31 mouse cellular contexts compared by ENCODE assay signal in the genomic region with DNA sequence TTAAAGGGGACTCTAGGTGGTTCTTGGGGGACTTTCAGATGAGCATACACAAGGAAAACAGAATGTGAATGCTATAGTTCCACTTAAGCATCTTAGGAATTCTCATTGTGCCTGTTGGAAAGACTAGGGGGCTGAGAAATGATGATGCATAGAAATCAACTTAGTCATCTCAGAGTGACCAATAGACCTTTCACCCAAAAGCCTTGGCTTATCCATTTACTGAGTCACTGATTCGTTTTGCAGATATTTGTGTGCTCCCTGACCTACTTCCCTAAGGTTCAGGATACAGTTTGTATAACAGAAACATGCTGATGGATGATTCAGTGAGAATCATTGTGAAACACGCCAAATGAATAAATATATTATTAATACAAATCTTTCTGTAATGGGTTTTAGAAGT. TPM values are rescaled to one million over a fixed set of nuclear protein-coding genes. Genes with fewer than 3 reads are reported as not detected.
A peak's percentile ranks its signal among the peaks of the same experiment; 100 is the strongest.
DNase-seq lines count a peak whose midpoint lies in the region.
"Had no signal": no experiment of that assay in that cellular context is flagged by ENCODE, and none has a peak within 500 bp of the region (broad histone marks: within the 10 kb centered on the region; RNA-seq: fewer than 3 reads in every experiment).

No protein-coding gene starts in this region.

- peak; percentile 27 for DNase-seq in adrenal gland, adult 2 months
- DNase-seq in adrenal gland, postnatal 25 days, result no peak
- DNase-seq in 3T3-L1 (ENCODE audit: low read depth, low spot score) (peak; percentile 62), adipocyte (ENCODE audit: low spot score) (peak; percentile 31)
- no peak for DNase-seq in heart, adult 8-10 months (ENCODE audit: low spot score)
- DNase-seq: adrenal gland, postnatal 14 days; cerebellum, adult 11 months; cerebellum, adult 18-20 months; cerebellum, adult 8-10 months; cerebellum, adult 9-11 months; cerebellum, postnatal 14 days; cerebellum, postnatal 36 days; embryo, embryonic 11 days had no signal

RNA-seq across cellular contexts. Expression of gene Gm7257, which starts 28.7 kb away (rescaled TPM):
- total RNA-seq in adrenal gland, adult 2 months (2021), result not detected
- not detected in 2 replicates for polyA plus RNA-seq in adrenal gland, adult 2 months (2012; rRNA removed)
- total RNA-seq in adrenal gland, postnatal 25 days (2021), result not detected in 2 replicates
- not detected for total RNA-seq in heart, adult 8-10 months (2022)
- total RNA-seq: adrenal gland, adult 8-10 months; adrenal gland, postnatal 14 days; adrenal gland, postnatal 4 days; common myeloid progenitor, adult 5-6 weeks; ES-E14; MEL had no signal
- polyA plus RNA-seq: activated CD4-positive, CD25-positive, alpha-beta regulatory T cell, adult 4 months; brain, embryonic 14.5 days; C2C12; embryonic facial prominence, embryonic 11.5 days; embryonic facial prominence, embryonic 13.5 days; embryonic facial prominence, embryonic 15.5 days; erythroblast, embryonic 14.5 days; forebrain, embryonic 10.5 days; forebrain, embryonic 12.5 days; forebrain, embryonic 14.5 days; forebrain, embryonic 16.5 days; frontal cortex, adult 2 months; Patski had no signal

Comparison
In these comparisons a context has a peak if more than half of its experiments do, and no peak if none do; other contexts are left out.
1. DNase-seq: peak in adrenal gland, adult 2 months (single experiment), 3T3-L1 (single experiment) and adipocyte (single experiment); none in adrenal gland, postnatal 25 days (single experiment) and heart, adult 8-10 months (single experiment).